Mouse (Mus musculus) neural tube, embryonic 15.5 days (tissue): ENCODE measurements around the gene Hist1h2ab. TPM values are rescaled to one million over a fixed set of nuclear protein-coding genes. Genes with fewer than 3 reads are reported as not detected.
"Not testable (repeated sequence)": the region's sequence is repeated elsewhere in the genome, so short reads cannot be mapped to it uniquely, and the experiment has no call there.

Experiments used
- ATAC-seq: fragments of 200-750 bp; cut with Nextera tagmentation; 2 replicates; pipeline ENCODE4 v1.8.0; 2017; ENCODE audit warnings: mild to moderate bottlenecking, moderate TSS enrichment, moderate library complexity; ENCODE audit not compliant: low FRiP score
- H3K27ac ChIP-seq: fragments of 300-500 bp; sonication (generic); replicated peaks from 2 replicates; pipeline ENCODE4 v1.5.1; 2015; ENCODE audit warnings: mild to moderate bottlenecking, inconsistent platforms
- H3K27me3 ChIP-seq: fragments of 300-500 bp; sonication (generic); replicated peaks from 2 replicates; pipeline ENCODE4 v1.6.1; 2015; ENCODE audit warnings: inconsistent platforms
- H3K36me3 ChIP-seq: fragments of 300-500 bp; sonication (generic); 2 replicates; pipeline ENCODE4 v1.6.1; 2015; ENCODE audit warnings: inconsistent platforms
- H3K4me1 ChIP-seq: fragments of 300-500 bp; sonication (generic); 2 replicates; pipeline ENCODE4 v1.6.1; 2015; ENCODE audit warnings: inconsistent platforms
- H3K4me2 ChIP-seq: fragments of 300-500 bp; sonication (generic); 2 replicates; pipeline ENCODE4 v1.6.1; 2015; ENCODE audit warnings: inconsistent platforms, mild to moderate bottlenecking, moderate library complexity
- H3K4me3 ChIP-seq: fragments of 300-500 bp; sonication (generic); replicated peaks from 2 replicates; pipeline ENCODE4 v1.5.1; 2015; ENCODE audit warnings: mild to moderate bottlenecking, inconsistent platforms
- H3K9ac ChIP-seq: fragments of 300-500 bp; sonication (generic); replicated peaks from 2 replicates; pipeline ENCODE4 v1.6.1; 2015; ENCODE audit warnings: mild to moderate bottlenecking, inconsistent platforms
- H3K9me3 ChIP-seq: fragments of 300-500 bp; sonication (generic); replicated peaks from 2 replicates; pipeline ENCODE4 v1.6.1; 2016; ENCODE audit warnings: inconsistent platforms
- WGBS: fragments of 180-500 bp; shearing (Covaris S2); methylation state at CpG from one replicate; pipeline ENCODE4 v1.1.7; 2015; ENCODE audit warnings: mixed read lengths; 5-methylcytosine and 5-hydroxymethylcytosine counted together
- polyA plus RNA-seq: library from polyadenylated mRNA; unstranded; fragments of >200 nt; fragmentation: Nextera tagmentation; extraction: Ambion mirVana; gene quantifications from 2 replicates; pipeline ENCODE4 v1.2.1, GENCODE M21; 2015

Gene Hist1h2ab
- 3.0 and 12.1 TPM in 2 replicates for polyA plus RNA-seq

GRCm38 (mm10) chr13:23750839-23751477 lies at the start of gene Hist1h2ab:
TSS of gene Hist1h2ab (plus strand) at chr13:23751126.
- Histone ChIP-seq H3K4me2 (peak within 1 kb of the TSS; percentile 81), H3K27ac (peak within 1 kb of the TSS; percentile 93), H3K4me3 (peak within 1 kb of the TSS; percentile 46), H3K9ac (peak within 1 kb of the TSS; percentile 52), H3K4me1 (peaks cover 19% of the 10 kb centered on the region)
- not testable (repeated sequence) for H3K27me3 ChIP-seq, H3K9me3 ChIP-seq, H3K36me3 ChIP-seq
- WGBS, result 2% methylated on average over 28 of the region's 47 CpGs
- ATAC-seq, result peak; percentile 65

- ATAC-seq, result no peak
- H3K9me3 ChIP-seq, result no peaks in the 10 kb centered on the region
- peaks cover 14% of the 10 kb centered on the region; the same call in 1 of the 2 replicates for H3K4me1 ChIP-seq
- no peak overlapping the region for H3K4me2 ChIP-seq
- no peak overlapping the region for H3K27ac ChIP-seq
- no peaks in the 10 kb centered on the region for H3K27me3 ChIP-seq
- H3K36me3 ChIP-seq, result no peaks in the 10 kb centered on the region
- WGBS, result 78% methylated on average over 4 of the region's 4 CpGs
- no peak overlapping the region for H3K4me3 ChIP-seq
- H3K9ac ChIP-seq, result no peak overlapping the region
These were observed 48.7 kb upstream of the Hist1h2ab start for GRCm38 (mm10) chr13:23702220-23702619.

- not testable (repeated sequence) for ATAC-seq, H3K27ac ChIP-seq, H3K27me3 ChIP-seq, H3K4me2 ChIP-seq, H3K9ac ChIP-seq, H3K4me3 ChIP-seq, H3K4me1 ChIP-seq, H3K9me3 ChIP-seq, H3K36me3 ChIP-seq
- 87% methylated on average over 2 of the region's 2 CpGs for WGBS
These were observed 48.1 kb upstream of the Hist1h2ab start for GRCm38 (mm10) chr13:23702801-23703200.

GRCm38 (mm10) chr13:23705751-23706356 lies 45.1 kb upstream of the Hist1h2ab start:
- ATAC-seq, result no peak
- H3K36me3 ChIP-seq, result no peaks in the 10 kb centered on the region
- 96% methylated on average over 7 of the region's 7 CpGs for WGBS
- peaks cover 9% of the 10 kb centered on the region for H3K4me1 ChIP-seq
- no peaks in the 10 kb centered on the region for H3K27me3 ChIP-seq
- no peak overlapping the region for H3K27ac ChIP-seq
- H3K4me3 ChIP-seq, result no peak overlapping the region
- no peak overlapping the region for H3K9ac ChIP-seq
- H3K4me2 ChIP-seq, result no peak overlapping the region
- no peaks in the 10 kb centered on the region for H3K9me3 ChIP-seq

- Histone ChIP-seq H3K9ac (no peak overlapping the region), H3K27me3 (no peaks in the 10 kb centered on the region), H3K27ac (no peak overlapping the region), H3K4me3 (no peak overlapping the region), H3K36me3 (no peaks in the 10 kb centered on the region), H3K4me2 (no peak overlapping the region), H3K4me1 (peaks cover 9% of the 10 kb centered on the region), H3K9me3 (no peaks in the 10 kb centered on the region)
- no peak for ATAC-seq
- 94% methylated on average over 12 of the region's 12 CpGs for WGBS
These were observed 44.2 kb upstream of the Hist1h2ab start for GRCm38 (mm10) chr13:23706771-23707170.

GRCm38 (mm10) chr13:23708041-23708440 lies 42.9 kb upstream of the Hist1h2ab start:
- H3K27me3 ChIP-seq, result no peaks in the 10 kb centered on the region
- no peaks in the 10 kb centered on the region for H3K9me3 ChIP-seq
- no peak overlapping the region for H3K27ac ChIP-seq
- ATAC-seq, result no peak
- H3K36me3 ChIP-seq, result no peaks in the 10 kb centered on the region
- no peak overlapping the region for H3K4me3 ChIP-seq
- no peak overlapping the region for H3K4me2 ChIP-seq
- H3K4me1 ChIP-seq, result peaks cover 9% of the 10 kb centered on the region
- no peak overlapping the region for H3K9ac ChIP-seq
- 91% methylated on average over 4 of the region's 4 CpGs for WGBS

GRCm38 (mm10) chr13:23708654-23709053 lies 42.3 kb upstream of the Hist1h2ab start:
- peaks cover 9% of the 10 kb centered on the region for H3K4me1 ChIP-seq
- no peak overlapping the region for H3K4me3 ChIP-seq
- H3K4me2 ChIP-seq, result no peak overlapping the region
- no peak overlapping the region for H3K27ac ChIP-seq
- no peaks in the 10 kb centered on the region for H3K27me3 ChIP-seq
- no peak for ATAC-seq
- H3K9me3 ChIP-seq, result no peaks in the 10 kb centered on the region
- no peaks in the 10 kb centered on the region for H3K36me3 ChIP-seq
- H3K9ac ChIP-seq, result no peak overlapping the region
- 76% methylated on average over 4 of the region's 4 CpGs for WGBS

GRCm38 (mm10) chr13:23709714-23710373 lies 41.1 kb upstream of the Hist1h2ab start:
- WGBS, result 10% methylated on average over 15 of the region's 15 CpGs
- Histone ChIP-seq H3K4me3 (peak overlapping the region; percentile 41), H3K36me3 (no peaks in the 10 kb centered on the region), H3K27me3 (no peaks in the 10 kb centered on the region), H3K27ac (no peak overlapping the region), H3K4me2 (peak overlapping the region; percentile 64), H3K9ac (peak overlapping the region; percentile 26), H3K9me3 (no peaks in the 10 kb centered on the region), H3K4me1 (peaks cover 9% of the 10 kb centered on the region)
- ATAC-seq, result no peak

- peak within 1 kb of the TSS; percentile 64 for H3K4me2 ChIP-seq
- peak; percentile 50; the same call in 1 of the 2 replicates for ATAC-seq
- H3K9me3 ChIP-seq, result no peaks in the 10 kb centered on the region
- H3K27me3 ChIP-seq, result no peaks in the 10 kb centered on the region
- WGBS, result 2% methylated on average over 17 of the region's 17 CpGs
- peak within 1 kb of the TSS; percentile 41 for H3K4me3 ChIP-seq
- H3K27ac ChIP-seq, result no peak within 1 kb of the TSS
- peaks cover 9% of the 10 kb centered on the region for H3K4me1 ChIP-seq
- H3K36me3 ChIP-seq, result no peaks in the 10 kb centered on the region
- H3K9ac ChIP-seq, result peak within 1 kb of the TSS; percentile 26
These were observed 40.4 kb upstream of the Hist1h2ab start, which contains the start of gene Hfe for GRCm38 (mm10) chr13:23710374-23711089. TSS of gene Hfe (minus strand) at chr13:23710854.

GRCm38 (mm10) chr13:23716261-23717042 lies 34.5 kb upstream of the Hist1h2ab start:
- Histone ChIP-seq H3K4me3 (no peak overlapping the region), H3K36me3 (no peaks in the 10 kb centered on the region), H3K27me3 (no peaks in the 10 kb centered on the region), H3K27ac (no peak overlapping the region), H3K9ac (no peak overlapping the region), H3K4me2 (no peak overlapping the region), H3K9me3 (no peaks in the 10 kb centered on the region), H3K4me1 (no peaks in the 10 kb centered on the region)
- WGBS, result 89% methylated on average over 5 of the region's 5 CpGs
- no peak for ATAC-seq

- Histone ChIP-seq H3K27ac (no peak overlapping the region), H3K4me1 (no peaks in the 10 kb centered on the region), H3K4me3 (no peak overlapping the region), H3K27me3 (no peaks in the 10 kb centered on the region), H3K36me3 (no peaks in the 10 kb centered on the region), H3K9me3 (no peaks in the 10 kb centered on the region), H3K9ac (no peak overlapping the region), H3K4me2 (no peak overlapping the region)
- no peak for ATAC-seq
- WGBS, result 61% methylated on average over 11 of the region's 11 CpGs
These were observed 33.8 kb upstream of the Hist1h2ab start for GRCm38 (mm10) chr13:23717176-23717575.
